Mouse (Mus musculus) megakaryocyte-erythroid progenitor cell, adult 5-6 weeks (primary cell): Measurements from ENCODE around the gene Itk. TPM values are rescaled to one million over a fixed set of nuclear protein-coding genes. Genes with fewer than 3 reads are reported as not detected.
A peak's percentile ranks its signal among the peaks of the same experiment; 100 is the strongest.

Experiments used
- ATAC-seq: replicated peaks from 2 replicates; pipeline ENCODE4 v1.8.0; 2016; ENCODE audit warnings: mild to moderate bottlenecking, inconsistent platforms; ENCODE audit not compliant: severe bottlenecking, poor library complexity, low FRiP score, low TSS enrichment
- total RNA-seq, 2 experiments: library from RNA; stranded (forward) in 1 of 2; stranded (reverse) in 1 of 2; fragments of 200-1000, 215-1000 nt in 1 of 2; fragments of >200 nt in 1 of 2; fragmentation: Nextera tagmentation in 1 of 2; gene quantifications; 2 replicates each; pipeline ENCODE4 v1.2.3; 2014 to 2017

Itk gene
- total RNA-seq, 2 experiments from 2014 or later: 1.7 to 3.4 TPM

DNA sequence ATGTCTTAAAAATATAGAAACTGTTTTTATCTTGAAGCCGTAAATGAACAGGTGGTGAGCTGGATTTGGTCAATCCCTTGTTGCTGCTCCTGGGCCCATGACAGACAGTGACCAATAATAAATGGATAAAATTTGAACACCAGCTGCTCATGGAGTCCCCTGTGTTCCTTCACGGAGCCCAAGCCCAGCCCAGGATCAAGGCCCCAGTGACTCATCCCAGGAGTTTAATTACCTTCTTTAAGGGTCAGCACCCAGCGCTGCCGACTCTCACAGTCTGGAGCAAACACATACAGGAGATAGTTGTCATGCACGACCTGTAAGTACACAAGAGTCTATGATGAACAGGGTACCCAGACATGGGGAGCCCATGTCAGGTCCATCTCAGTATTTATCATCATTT, 23.6 kb downstream of the Itk start:
- ATAC-seq: no peak

DNA sequence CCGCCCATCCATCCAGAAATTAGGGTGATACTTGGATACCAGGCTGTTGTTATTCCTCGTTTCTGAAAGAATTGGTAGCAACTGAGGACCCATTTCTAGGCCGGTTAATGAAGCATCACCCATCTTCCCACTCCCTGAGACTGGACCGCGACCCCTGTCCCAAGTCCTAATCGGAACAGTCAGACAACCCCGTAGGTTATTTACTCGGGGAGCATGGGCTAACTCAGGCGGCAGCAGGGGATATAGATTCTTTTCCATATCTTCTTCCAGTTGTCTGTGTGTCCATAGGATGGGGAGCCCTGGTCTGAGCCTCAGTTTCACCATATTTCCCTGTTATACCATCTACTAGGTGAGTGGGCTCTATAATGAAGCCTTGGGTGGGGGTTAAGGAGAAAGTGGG, 25.5 kb downstream of the Itk start:
- ATAC-seq: no peak

- ATAC-seq: no peak
These were observed 27.0 kb downstream of the Itk start for GRCm38 (mm10) chr11:46362061-46363022.

- ATAC-seq: no peak
These were observed 28.2 kb downstream of the Itk start for GRCm38 (mm10) chr11:46360991-46361665.

DNA sequence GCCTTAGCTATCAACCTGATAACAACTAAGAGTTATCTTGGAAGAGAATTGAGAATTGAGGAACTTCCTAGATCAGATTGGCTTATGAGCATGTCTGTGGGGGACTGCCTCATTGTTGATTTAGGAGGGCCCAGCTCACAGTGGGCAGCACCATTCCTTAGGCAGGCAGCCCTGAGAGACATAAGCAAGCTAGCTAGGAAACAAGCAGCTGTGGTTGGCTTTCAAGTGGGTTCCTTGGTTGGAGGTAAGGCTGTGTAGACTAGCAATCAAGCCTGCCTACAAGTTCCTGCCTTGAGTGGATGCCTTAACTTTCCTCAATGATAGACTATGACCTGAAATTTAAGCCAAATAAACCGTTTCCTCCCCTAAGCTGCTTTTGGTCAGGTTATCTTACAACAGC, 30.9 kb downstream of the Itk start:
- ATAC-seq: no peak

DNA sequence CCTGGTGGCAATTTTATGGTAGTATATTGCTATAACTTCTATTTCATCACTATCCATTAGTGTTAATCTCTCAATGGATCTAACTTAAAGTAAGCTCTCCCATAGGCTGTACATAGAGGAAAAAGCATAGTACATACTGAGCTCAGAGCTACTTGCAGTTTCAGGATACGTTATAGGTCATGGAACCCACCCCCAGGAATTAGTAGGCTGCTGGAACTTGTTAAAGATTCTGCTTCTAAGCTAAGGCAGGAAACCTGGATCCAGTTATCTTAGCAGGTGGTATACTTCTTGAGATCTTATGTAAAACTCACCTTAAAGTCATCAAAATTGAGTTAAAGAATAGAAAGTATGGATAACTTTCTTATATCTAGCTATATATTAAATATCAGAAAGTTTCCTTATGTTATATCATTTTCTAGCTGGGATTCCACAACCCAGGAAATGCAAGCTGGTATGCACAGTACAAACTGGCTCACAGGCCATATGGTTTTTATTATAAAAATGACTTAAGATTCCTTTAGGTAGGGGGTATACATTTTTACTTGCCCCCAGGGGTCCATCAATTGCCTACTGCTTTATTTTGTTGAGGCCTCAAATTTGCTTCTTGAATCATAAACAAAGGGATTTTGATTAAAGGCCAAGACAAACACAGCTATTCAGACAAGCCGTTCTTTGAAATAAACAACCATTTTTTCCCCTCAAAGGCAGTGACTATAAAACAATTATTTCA, 39.5 kb downstream of the Itk start:
- ATAC-seq: no peak

GRCm38 (mm10) chr11:46348416-46348815, 40.9 kb downstream of the Itk start:
- no peak for ATAC-seq

- no peak for ATAC-seq
These were observed 41.6 kb downstream of the Itk start for GRCm38 (mm10) chr11:46347756-46348155.

DNA sequence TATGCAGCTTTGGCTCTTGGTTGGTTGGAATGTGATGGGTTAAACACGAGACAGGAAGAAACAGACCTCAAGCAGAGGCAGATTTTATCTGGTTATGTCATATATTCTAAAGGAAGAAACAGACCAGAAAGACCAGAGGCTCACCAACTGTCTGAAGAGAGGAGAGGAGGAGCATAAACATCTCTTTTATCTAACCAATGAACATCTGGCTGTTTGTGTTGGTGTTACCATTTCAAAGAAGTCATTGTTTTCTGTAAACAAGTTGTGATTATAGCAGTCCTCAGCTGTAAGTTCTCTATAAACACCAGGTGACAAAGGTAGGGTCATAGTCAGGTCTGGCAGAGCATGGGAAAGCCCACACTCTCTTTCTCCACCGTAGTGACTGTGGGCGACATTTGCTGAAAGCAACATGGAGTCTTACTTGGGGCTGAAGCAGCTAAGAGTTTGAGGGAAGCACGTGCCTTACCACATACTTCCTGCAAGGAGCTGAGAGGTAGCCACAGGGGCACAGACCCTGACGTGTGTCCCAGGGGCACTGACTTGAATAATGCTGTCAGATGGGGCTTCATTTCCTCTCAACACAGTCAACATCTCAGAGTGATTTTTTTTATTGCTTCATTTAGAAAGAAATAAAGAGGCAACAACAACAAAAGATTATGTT, 45.3 kb downstream of the Itk start:
- ATAC-seq: peak; percentile 52

GRCm38 (mm10) chr11:46341960-46342359, 47.4 kb downstream of the Itk start:
- ATAC-seq: no peak

- ATAC-seq: no peak
These were observed 53.3 kb downstream of the Itk start for GRCm38 (mm10) chr11:46336020-46336419.

GRCm38 (mm10) chr11:46332217-46332616, 57.1 kb downstream of the Itk start:
- no peak for ATAC-seq

GRCm38 (mm10) chr11:46326271-46327015, 62.9 kb downstream of the Itk start:
- ATAC-seq: 0 out of 2 replicates have a peak, but pooled peaks have one; percentile 46

DNA sequence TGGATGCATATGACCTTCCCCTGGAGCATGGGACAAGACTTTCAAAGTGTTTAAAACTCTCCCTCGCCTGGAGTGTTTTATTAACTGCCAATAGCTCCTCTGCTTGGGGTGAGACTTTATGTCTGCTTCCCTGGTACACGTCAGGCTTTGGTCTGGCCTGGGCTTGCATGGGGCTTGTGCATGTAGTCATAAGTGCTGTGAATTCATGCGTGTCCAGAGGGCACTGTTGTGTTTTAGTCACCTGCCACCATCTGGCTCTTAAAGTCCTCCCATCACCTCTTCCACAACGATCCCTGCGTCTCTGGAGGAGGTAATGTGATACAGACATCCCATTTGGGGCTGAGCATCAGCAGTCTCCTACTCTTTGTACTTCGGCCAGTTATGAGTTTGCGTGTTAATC, 67.8 kb downstream of the Itk start:
- ATAC-seq: no peak

- ATAC-seq: no peak
These were observed 74.8 kb downstream of the Itk start for GRCm38 (mm10) chr11:46314534-46314933.

DNA sequence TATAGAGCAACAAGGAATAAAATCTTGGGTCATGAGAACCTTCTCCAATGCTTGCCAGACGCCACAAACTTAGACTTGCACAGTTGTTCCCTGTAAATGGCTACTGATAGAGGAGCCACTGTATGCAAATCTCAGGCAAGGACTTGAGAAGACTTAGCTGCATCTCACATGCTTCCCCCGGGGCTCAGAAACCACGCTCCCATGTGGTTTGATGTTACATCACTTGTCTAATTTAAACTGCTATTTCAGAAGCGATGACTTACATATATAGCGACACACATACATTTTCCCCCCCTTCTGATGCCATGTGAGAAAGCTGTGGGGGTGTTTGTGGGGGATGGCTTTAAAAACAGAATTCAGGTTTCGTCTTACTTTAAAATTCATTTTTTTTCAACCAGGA, 75.5 kb downstream of the Itk start:
- no peak for ATAC-seq

DNA sequence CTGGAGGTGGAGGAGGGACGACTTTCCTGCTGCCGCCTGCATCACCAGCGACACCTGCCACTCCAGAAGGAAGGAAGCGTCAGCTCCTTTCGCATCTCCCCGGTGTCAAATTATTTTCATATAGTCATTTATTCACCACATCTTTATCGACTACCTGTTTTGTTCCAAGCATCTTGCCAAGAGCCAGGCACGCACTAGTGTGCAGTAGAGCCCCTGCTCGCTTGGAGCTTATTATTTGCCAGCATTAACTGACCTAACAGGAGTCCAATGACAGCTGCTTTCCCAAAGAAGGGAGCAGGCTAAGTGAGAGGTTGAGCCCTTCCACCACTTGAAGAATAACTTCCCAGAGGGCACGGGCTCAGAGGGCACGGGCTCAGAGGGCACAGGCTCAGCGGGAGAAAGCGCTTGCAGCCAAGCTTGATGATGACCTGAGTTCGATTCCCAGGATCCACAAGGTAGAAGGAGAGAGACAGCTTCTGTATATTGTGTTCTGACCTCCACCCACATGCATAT, 76.7 kb downstream of the Itk start, which contains the start of gene Cyfip2:
Gene Cyfip2, minus strand, starts transcription at position 337 of the 513 bp plus-strand sequence.
- ATAC-seq: peak; percentile 29; the same call in 1 of the 2 replicates

- ATAC-seq: peak; percentile 55
These were observed 77.4 kb downstream of the Itk start for GRCm38 (mm10) chr11:46311703-46312522.
